Mouse (Mus musculus) left cerebral cortex, adult 11 months (tissue): ENCODE measurements around the gene Tns1.

ENCODE experiments used
- DNase-seq: peaks from one replicate; pipeline ENCODE4 v3.0.0; 2022; ENCODE audit warnings: low spot score

Gene Tns1

DNA sequence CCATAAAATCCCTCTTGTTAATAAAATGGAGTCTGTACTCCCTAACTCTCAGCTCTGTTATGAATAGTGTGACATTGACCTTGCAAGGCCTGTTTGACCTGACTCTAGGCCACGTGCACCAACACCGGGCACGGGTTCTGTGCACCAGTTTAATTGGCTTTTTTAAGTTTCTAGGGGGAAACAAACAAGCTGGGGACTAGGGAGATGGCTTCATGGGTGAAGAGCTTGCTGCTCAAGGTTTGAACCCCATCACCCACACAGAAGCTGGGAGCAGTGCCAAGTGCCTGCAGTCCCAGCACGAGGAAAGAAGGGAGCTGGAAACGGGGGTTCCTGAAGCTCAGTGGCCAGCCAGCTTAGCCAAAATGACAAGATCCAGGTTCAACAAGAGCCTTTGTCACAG is 192.4 kb downstream of the Tns1 start:
- no peak for DNase-seq

DNA sequence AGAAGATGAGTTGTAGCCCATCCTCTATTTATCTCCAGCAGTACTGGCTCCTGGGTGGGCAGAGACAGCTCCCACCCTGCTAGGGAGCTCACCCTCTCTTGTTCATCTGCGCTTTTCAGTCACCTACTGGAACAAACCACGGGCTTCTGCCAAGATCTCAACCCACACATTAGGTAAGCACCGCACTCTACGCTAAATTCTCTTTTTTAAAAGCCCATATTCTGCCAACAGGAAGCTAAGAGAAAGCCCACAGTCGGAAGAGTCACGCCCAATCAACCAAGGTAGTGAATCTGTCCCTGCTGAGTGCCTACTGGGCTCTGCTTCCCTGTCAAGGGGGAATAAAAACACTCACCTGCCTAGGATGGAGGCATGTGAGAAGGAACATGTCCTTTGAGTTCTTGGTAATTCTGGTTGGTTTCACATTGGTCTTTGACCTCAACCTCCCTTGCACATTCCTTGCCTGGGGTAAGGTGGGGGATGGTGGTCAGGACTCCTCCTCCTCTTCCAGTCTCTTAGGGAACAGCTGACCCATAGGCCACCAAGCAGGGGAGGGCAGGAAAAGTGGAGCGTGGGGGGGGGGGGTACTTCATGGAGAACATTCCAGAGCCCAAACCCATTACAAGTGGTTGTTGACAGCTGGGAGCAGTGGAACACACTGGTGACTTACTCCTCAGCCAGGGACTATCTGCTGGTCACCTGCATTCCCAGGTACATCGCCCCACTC is 193.7 kb downstream of the Tns1 start:
- DNase-seq, result no peak

DNA sequence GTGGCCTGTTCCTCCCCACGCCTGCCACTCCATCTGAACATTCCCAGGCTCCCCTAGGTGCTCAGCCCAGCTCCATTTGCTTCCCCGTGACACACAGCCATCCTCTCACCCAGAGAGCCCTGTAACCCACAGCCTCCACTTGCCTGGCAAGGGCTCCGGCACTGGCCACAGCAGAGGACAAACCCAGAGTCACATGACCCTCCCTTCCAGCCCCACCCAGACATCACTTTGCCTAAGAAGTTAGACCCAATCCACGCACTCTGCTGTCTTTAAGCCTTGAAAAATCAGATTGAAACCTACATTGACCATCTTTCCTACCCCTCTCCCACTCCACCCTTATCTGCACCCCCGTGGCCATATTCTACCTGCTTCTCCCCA is 194.3 kb downstream of the Tns1 start:
- DNase-seq, result no peak

DNA sequence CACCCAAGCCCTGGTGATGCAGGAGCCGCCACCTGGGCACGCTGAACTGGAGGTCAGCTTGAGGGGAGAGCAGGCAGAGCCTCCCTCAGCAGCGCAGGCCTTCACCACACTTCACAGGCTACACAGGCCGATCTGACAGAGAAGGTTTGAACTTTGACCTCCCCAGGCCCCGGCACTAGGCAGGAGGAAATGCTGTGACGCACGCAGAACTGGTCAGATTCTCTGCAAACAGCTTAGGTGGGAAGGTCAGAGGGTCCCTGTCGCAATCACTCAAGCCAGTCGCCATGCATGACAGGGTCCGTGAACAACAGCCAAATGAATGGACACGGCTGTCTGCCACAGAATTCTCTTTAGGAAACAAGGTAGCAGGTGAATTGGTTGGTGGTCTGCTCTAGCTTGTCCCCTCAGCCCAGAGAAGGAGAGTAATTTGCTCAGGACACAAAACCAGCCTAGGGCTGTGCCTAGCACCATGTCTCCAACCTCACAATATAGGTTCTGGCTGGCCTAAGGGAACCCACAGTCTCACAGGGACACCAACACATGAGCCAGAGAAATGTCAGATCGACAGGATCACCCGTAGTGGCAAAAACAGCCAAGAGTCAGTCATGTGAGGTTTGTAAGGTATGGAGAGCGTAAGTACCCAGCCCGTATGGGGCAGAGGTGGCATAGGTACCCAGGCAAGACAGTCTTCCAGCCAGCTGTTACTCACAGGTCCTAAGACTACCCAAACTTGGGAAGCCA is 194.9 kb downstream of the Tns1 start:
- no peak for DNase-seq

DNA sequence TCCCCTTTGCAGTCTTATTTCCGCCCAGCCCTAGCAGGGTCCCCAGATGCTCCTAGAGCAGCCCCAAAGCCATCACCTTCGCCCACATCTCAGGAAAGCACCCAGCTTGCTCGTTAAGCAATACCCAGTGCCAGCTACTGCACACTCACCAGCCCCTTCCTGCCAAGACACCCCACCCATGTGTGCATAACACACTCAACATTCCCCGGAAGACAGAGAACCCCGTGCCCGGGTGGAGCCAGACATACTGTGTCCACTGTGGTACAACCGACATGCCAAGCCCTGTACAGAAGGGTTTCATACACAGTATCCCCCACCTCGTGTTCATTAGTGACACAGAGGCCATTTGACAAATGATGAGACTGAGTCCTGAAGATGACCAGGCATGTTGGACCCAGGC is 195.9 kb downstream of the Tns1 start:
- no peak for DNase-seq

DNA sequence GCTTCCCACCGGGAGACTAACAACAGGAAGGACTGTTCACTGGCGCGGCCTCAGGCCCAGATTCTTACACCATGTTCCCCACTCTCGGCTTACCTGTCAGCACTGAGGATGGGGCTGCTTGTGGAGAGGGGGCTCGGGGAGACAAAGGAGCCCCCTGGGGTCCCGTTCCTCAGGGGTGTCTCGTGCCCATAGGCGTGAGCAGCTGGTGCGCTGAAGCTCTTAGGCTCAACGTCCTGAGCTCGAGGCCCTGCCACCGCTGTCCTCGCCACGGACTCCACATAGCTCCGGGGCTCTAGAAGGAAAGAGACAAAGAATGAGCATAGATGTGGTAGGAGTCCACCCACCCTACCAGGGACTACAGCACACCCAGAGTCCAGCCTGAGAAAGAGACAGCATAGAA is 196.4 kb downstream of the Tns1 start:
- no peak for DNase-seq

DNA sequence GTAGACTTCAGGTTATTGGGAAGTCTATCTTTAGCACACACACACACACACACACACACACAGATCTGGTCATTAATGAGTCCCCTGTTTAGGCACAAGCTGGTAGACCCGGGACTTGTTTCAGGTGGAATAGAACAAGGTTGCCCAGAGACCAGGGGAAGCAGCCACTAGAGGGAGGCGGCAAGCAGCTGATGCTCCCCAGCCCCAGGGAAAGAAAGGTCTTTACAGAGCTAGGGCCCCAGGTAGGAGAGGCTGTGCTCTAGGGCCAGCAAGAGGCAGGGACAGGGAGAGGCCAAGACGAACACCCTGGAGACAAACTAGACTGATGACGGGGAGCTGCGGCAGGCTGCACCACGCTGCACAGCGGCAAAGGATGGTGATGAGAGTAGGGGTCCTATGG is 198.0 kb downstream of the Tns1 start:
- DNase-seq, result no peak

DNA sequence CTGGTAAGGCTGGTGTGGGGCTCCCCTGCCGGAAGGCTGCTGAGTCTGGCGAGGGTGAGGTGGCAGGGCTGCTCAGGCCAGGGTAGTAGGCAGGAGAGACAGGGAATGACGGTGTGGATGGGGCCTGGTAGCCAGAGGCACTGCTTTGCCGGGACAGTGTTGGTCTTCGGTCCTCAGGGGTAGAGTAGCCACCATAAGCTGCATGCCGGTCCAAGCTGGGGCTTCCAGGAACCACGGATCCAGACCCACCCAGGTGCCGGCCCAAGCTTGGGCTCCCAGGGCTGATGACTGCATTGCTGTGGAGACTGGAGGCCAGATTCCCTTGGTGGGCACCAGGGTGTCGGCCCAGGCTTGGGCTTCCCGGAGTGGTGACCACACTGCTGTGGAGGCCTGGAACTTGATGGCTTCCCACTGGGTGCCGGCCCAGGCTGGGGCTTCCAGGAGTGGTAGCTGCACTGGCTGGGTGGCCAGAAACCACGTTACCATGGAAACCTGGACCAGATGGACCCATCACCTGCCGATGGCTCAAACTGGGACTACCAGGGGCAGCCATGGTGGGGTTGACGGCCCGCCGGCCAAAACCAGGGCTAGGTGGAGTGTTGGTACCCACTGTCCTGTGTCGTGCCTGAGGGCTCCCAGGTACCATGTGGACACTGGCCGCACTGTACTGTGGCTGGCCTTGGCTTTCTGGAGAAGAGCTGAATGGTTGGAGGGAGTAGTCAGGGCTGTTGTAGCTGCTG is 199.2 kb downstream of the Tns1 start:
- DNase-seq, result no peak

DNA sequence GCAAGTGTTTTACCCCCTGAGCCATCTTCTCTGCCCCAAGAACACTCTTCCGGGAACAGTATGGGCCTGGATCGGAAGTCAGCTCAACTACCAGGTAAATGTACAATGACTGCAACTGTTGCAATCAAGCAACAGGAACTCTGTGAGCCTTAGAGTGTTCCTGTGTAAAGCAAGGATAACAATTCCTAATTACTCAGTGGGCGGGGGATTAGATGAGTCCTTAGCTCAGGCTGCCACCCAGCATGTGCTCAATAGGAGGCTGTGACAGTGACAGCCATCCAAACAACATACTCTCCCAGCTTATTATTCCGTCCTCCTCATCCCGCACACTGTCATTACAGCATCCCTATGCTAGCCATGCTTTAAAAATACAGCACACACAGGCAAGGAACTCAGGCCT is 200.0 kb downstream of the Tns1 start:
- DNase-seq, result no peak

DNA sequence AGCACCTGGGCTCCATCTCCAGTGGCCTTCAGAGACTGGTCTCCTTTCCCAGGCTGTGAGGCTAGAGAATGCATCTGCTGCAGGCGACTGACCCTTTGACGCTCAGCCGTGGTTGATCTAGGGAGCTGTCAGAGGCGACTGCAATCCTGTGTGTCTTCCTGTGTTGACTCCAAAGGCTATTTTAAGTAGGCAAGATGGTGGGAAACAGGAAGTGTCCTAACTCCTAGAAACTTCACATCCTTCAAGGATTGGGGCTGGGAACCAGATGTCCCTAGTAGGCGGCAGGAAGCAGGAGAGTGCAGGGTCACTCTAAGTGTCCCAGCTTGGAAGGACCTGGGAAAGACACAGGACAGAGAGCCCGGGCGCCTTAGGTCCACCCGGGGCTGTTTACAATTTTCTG is 201.1 kb downstream of the Tns1 start:
- DNase-seq, result no peak

DNA sequence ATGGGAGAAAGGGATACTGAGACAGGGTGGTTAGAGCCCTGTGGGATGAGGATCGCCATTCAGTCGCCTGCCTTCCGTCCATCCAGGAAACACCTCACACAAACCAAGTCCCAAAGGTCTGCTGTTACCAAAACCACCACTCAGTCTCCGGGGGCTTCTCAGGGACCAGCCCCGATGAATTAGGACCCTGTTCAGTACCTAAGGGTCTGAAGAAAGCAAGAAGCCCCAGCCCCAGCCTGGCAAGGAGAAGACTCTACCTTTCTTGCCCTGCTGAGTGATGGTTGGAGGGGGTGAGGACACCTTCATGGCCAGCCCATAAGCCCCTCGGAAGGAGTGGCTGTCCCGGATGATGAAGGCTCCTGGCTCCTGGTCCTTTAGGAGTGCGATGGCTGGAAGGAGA is 203.5 kb downstream of the Tns1 start:
- no peak for DNase-seq

DNA sequence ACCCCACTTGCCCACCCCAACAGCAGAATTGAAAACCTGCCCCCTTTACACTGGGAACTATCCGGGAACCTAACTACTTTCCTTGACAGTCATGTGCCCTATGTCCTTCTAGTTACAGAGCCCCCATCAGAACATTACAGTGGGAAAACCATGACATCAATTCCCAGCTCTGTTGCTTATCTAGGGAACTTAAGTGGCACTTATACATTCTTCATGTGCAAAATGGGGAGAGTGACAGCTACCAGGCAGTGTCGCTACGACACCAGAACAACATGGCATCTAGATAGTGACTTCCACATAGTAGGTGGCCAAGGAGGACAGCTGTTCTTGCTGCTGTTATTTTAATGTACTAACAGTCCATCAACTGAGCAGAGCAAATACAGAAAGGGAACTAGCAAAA is 204.3 kb downstream of the Tns1 start:
- DNase-seq, result no peak

DNA sequence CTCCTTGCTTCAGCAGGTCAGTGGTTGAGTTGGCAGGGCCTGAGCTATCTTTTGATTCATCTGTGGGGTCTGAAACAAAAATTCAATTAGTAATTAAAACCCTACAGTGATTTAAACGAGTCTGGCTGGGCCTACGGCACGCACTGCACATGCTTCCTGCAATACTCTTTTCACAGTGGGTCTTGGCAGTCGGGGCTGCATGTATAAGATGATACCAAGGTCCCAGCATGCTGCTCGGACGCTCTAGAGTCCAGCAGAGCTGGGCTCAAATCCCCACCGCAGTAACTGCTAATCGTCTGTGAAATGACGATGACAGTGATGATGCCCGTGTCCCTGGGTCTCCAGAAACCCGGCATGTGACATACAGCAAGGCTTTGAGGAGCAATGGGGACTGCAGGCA is 206.2 kb downstream of the Tns1 start:
- no peak for DNase-seq

DNA sequence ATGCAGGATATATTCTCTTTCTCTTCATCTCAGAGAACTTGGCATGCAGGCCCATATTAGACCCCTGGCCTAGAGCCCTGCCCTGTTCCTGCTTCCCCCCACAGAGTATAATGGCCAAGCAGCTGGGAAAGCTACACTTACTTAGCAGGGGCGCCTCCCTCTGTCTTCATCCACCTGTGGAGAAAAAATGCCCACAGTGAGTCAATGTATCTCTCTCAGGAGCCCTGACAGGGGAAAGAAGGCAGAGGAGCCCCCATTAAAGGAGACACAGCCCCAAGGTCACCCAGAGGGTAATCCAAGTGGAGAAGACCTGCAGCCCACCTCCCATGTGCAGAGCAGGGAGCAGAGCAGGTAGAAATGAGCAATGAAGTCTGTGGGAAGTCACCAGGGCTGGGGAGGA is 208.0 kb downstream of the Tns1 start:
- DNase-seq, result no peak

DNA sequence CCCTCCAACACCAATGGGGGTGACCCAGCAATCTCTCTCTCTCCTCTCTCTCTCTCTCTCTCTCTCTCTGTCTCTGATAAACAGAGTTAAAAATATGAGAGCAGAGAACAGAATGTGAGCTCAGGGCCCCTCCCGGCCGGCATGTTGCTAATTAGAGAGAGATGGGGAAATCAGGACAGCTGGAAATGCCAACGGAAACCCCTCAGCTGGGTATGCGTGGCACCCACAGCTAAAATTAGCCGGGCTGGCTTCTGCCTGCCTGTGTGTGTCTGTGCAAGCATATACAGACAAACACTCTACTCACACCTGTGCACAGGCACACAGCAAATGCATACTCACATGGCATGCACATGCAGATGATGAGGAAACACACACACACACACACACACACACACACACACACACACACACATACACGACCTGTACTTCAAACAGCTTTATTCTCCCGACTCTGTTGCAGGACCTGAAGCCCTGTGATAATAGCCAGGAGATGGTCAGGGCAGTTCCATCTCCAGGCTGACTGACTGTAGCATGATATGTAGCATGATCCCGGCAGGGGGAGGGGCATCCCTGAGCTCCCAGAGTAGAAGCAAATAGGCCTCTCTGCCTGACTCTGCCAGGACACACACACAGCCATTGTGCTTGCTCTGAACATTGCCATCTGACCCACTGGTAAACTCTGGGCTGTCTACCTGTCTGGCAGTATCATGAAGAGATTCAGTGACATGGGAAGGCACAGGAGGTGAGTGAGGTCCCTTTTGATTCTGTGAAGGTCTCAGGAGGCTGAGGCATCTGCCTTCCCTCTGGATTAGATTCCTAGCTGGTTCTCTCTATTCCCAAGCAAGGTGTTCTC is 208.8 kb downstream of the Tns1 start:
- DNase-seq, result no peak

DNA sequence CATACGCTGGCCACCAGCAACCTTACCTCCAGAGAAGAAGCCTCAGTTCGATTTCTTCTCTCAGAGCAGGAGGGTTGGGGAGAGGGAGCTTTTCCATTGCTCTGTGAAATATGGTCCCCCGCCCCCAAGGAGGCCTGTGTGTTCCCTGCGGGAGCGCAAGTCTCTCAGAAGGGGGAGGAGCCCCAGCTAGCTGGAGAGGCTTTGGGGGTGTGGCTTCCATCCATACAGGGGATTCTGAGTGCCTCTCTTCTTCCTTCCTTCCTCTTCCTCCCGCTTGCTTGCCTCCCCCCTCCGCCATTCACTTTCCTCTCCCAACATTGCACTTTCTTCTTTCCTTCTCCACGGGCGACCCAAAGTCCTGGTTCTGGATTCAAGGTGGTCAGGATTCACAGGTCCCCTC is 210.2 kb downstream of the Tns1 start:
- DNase-seq, result no peak

DNA sequence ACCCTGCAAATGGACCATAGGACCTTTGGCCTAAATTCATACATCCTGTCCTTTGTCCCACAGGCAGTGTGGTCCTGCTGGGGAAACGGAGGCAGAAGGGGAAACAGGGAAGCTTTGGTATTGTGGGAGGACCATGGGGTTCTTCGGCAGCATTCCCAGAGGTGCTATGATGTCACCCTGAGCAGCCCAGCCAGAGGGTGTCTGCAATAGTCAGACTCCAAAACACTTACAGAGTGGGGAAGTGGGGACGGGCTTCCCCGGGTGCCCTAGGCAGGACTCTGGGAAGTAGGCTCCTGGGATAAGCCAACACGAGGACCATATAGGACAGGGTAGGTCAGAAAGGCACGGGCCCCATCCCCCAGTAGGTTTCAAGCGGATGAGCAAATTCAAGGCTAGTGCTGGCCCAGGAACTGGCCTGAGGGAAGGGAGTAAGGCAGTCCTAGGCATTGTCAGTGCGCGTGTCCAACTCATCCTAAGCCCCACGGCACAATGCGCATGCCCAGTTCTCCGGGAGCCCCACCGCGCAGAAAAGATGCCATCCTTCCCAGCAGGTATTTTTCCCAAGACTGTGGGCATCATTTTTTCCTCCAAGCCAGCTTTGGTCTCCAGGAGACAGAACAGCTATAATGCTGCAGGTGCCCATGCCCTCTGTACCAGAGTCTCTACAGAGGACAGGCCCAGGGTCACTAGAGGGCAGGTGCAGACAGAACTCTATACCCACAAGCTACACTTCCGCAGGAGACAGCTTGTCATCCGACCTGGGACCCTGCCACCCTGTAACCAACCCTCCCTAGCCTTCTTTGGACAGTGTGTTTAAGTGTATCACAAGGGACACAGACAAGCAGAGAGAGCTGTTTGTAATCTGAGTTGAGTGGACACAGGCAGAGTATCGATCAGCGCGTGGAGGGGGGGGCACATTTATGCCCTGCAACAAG is 210.9 kb downstream of the Tns1 start:
- no peak for DNase-seq

DNA sequence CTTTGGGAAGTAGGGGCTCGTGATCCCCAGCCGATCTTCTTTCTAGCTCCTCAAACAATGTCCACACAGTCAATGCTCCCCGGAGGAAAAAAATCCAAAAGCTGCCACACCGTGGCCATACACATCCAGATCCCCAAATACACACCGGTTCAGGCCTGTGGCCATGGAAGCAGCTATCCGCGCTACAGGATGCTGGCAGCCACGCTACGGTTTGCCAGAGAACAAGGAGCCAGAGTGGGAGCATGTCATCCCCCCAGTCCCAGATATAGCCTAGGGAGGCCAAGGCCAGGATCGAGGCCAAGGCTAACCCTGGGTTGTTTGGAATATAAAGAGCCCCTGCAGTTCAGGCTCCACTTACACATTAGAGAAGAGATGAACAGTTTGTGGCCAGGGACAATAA is 211.8 kb downstream of the Tns1 start:
- no peak for DNase-seq

DNA sequence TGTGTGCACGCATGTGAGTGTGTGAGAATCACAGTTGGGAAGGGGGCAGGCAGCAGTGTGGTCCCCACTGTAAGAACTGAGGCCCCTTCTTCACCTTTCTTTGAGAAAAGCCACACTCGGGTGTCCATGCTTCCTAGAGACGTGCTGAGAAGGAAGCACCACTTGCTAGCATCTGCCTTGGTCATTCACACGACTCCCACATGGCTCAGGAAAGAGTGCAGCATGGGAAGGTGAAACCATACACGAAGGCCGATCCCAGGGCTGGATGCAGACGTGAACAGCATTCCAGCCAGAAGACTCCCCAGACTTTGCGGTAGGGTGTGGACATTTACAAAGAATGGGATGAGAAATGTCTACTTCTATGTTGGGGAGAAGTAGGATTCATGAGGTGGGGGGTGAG is 212.3 kb downstream of the Tns1 start:
- no peak for DNase-seq

DNA sequence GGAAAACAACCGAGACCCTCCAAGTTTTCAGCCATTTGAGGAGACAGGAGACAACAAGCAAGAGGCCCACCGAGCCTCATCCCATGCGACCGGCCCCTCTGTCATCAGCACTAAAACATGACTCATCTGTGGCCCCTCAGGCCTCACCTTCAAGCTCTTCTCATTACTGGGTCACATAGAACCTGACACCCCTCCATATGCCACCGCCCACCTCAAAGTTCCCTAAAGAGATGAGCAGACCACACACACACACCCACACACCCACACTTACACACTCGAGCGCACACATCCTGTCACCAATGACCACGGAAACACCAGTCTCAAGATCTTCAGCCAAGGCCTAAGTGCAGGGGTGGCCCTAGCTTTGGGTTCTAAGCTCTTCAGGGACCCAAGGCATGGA is 213.5 kb downstream of the Tns1 start:
- no peak for DNase-seq

DNA sequence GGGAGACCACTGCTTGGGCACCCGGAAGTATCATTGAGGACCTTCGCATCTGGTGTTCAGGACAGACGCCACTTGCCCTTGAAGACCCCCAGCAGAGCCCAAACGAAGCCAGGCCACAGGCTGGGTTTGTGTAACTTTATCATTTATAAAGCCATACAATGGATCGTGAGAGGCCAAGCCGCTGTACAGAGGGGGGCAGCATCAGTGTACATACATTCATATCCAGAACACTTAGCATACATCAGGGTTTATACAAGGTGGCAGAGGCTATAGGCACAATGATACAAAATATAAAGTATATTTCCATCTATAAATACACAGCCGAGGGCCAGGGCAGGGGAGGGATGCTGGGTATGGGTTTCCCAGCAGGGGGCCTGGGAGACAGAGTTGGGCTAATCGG is 214.1 kb downstream of the Tns1 start:
- no peak for DNase-seq
